Mouse (Mus musculus) erythroblast, embryonic 14.5 days (primary cell): ENCODE data around the gene Gm6337. TPM values are rescaled to one million over a fixed set of nuclear protein-coding genes. Genes with fewer than 3 reads are reported as not detected.
"Not testable (repeated sequence)": the region's sequence is repeated elsewhere in the genome, so short reads cannot be mapped to it uniquely, and the experiment has no call there.

Experiments
- H3K27me3 ChIP-seq: 2 replicates; pipeline ENCODE4 v1.6.1; 2012; ENCODE audit warnings: inconsistent platforms; ENCODE audit not compliant: control insufficient read depth
- H3K36me3 ChIP-seq: 2 replicates; pipeline ENCODE4 v1.6.1; 2012; ENCODE audit warnings: mild to moderate bottlenecking, inconsistent platforms; ENCODE audit not compliant: control insufficient read depth
- H3K4me1 ChIP-seq: 2 replicates; pipeline ENCODE4 v1.6.1; 2012; ENCODE audit warnings: inconsistent platforms; ENCODE audit not compliant: control insufficient read depth
- H3K4me3 ChIP-seq: replicated peaks from 2 replicates; pipeline ENCODE3; 2012; ENCODE audit warnings: moderate library complexity, mild to moderate bottlenecking, inconsistent platforms
- H3K9me3 ChIP-seq: 2 replicates; pipeline ENCODE4 v1.6.1; 2012; ENCODE audit warnings: low read length, inconsistent platforms, mixed read lengths; ENCODE audit not compliant: control insufficient read depth
- polyA plus RNA-seq: library from polyadenylated mRNA; stranded (reverse); fragments of >175 nt; gene quantifications from 2 replicates; pipeline ENCODE4 v1.2.3, GENCODE M21; 2012

Gene Gm6337
- not detected in 2 replicates for polyA plus RNA-seq

GRCm38 (mm10) chr14:6058167-6058566 is at the start of gene Gm6337:
Gm6337 (minus strand) TSS chr14:6058267.
- H3K36me3 ChIP-seq, H3K9me3 ChIP-seq, H3K4me1 ChIP-seq, H3K27me3 ChIP-seq, H3K4me3 ChIP-seq: not testable (repeated sequence)

GRCm38 (mm10) chr14:6107500-6107899 is 49.4 kb upstream of the Gm6337 start:
- H3K27me3 ChIP-seq, H3K4me1 ChIP-seq, H3K36me3 ChIP-seq, H3K9me3 ChIP-seq, H3K4me3 ChIP-seq: not testable (repeated sequence)

GRCm38 (mm10) chr14:6093842-6094241 is 35.8 kb upstream of the Gm6337 start, which contains the start of gene Gm8206:
Gm8206 (minus strand) TSS chr14:6093942.
- not testable (repeated sequence) for H3K4me1 ChIP-seq, H3K9me3 ChIP-seq, H3K4me3 ChIP-seq, H3K27me3 ChIP-seq, H3K36me3 ChIP-seq

Other genes with a start within 250 kb of the Gm6337 start
- not detected in 2 replicates for gene Gm3424, start 227.9 kb downstream of the Gm6337 start, polyA plus RNA-seq
- gene Gm8237, start 177.9 kb downstream of the Gm6337 start, polyA plus RNA-seq, result not detected in 2 replicates
- gene Gm3248, start 96.5 kb downstream of the Gm6337 start, polyA plus RNA-seq, result not detected in 2 replicates
- 0.03 TPM in 1 of 2 replicates, not detected in the other for gene Gm3453, start 79.1 kb downstream of the Gm6337 start, polyA plus RNA-seq
- gene Gm8206, start 35.7 kb upstream of the Gm6337 start, polyA plus RNA-seq, result not detected in 2 replicates
- not detected in 2 replicates for gene Gm3468, start 50.4 kb upstream of the Gm6337 start, polyA plus RNA-seq
- gene Gm3476, start 67.5 kb upstream of the Gm6337 start, polyA plus RNA-seq, result not detected in 2 replicates
- not detected in 2 replicates for gene Gm21560, start 161.0 kb upstream of the Gm6337 start, polyA plus RNA-seq
- gene Gm3411, start 229.0 kb upstream of the Gm6337 start, polyA plus RNA-seq, result not detected in 2 replicates
- not detected in 2 replicates for gene Gm21103, start 246.6 kb upstream of the Gm6337 start, polyA plus RNA-seq